Mouse (Mus musculus) adrenal gland (tissue): ENCODE measurements around the gene Drg1.

Source experiments
- intact Hi-C: fragments of 180-260 bp; cut with DNase I; formaldehyde crosslinking; loops from one replicate; pipeline ENCODE4 v1.15.1; 2025

Drg1 gene

GRCm38 (mm10) chr11:3290640-3291310 is 24.6 kb upstream of the Drg1 start:
- intact Hi-C loops = no loop called here

- intact Hi-C loops = no loop called here
Measured at GRCm38 (mm10) chr11:3289803-3290639, 23.8 kb upstream of the Drg1 start.

GRCm38 (mm10) chr11:3289302-3289802 is 23.1 kb upstream of the Drg1 start:
- intact Hi-C loops = no loop called here

GRCm38 (mm10) chr11:3288521-3289301 is 22.5 kb upstream of the Drg1 start, which contains the start of gene Patz1:
Gene Patz1 (plus strand): TSS chr11:3288874.
- intact Hi-C loops = no loop called here

GRCm38 (mm10) chr11:3287921-3288320 is 21.7 kb upstream of the Drg1 start:
- intact Hi-C loops = no loop called here

GRCm38 (mm10) chr11:3287131-3287530 is 20.9 kb upstream of the Drg1 start:
- intact Hi-C loops = no loop called here

GRCm38 (mm10) chr11:3285940-3286339 is 19.7 kb upstream of the Drg1 start:
- intact Hi-C loops = no loop called here

- intact Hi-C loops = no loop called here
Measured at GRCm38 (mm10) chr11:3283645-3284044, 17.4 kb upstream of the Drg1 start.

- intact Hi-C loops = no loop called here
Measured at GRCm38 (mm10) chr11:3282887-3283286, 16.7 kb upstream of the Drg1 start.

- intact Hi-C loops = no loop called here
Measured at GRCm38 (mm10) chr11:3279729-3280128, 13.5 kb upstream of the Drg1 start.

GRCm38 (mm10) chr11:3278351-3278750 is 12.1 kb upstream of the Drg1 start:
- intact Hi-C loops = no loop called here

- intact Hi-C loops = no loop called here
Measured at GRCm38 (mm10) chr11:3269241-3269640, 3.0 kb upstream of the Drg1 start.

GRCm38 (mm10) chr11:3267133-3267532 is 918 bp upstream of the Drg1 start:
- intact Hi-C loops = loop anchor here (2.0 kb wide), 1 partner anchor 66 kb away; no protein-coding TSS in a partner anchor

GRCm38 (mm10) chr11:3265291-3266078 is 730 bp downstream of the Drg1 start:
- intact Hi-C loops = loop anchor here (2.0 kb wide), 1 partner anchor 67 kb away; no protein-coding TSS in a partner anchor

GRCm38 (mm10) chr11:3259537-3259936 is 6.7 kb downstream of the Drg1 start:
- intact Hi-C loops = no loop called here

GRCm38 (mm10) chr11:3247387-3247786 is 18.8 kb downstream of the Drg1 start:
- intact Hi-C loops = no loop called here

- intact Hi-C loops = no loop called here
Measured at GRCm38 (mm10) chr11:3243771-3244170, 22.4 kb downstream of the Drg1 start.

- intact Hi-C loops = no loop called here
Measured at GRCm38 (mm10) chr11:3242395-3242794, 23.8 kb downstream of the Drg1 start.

GRCm38 (mm10) chr11:3235277-3235676 is 30.9 kb downstream of the Drg1 start:
- intact Hi-C loops = no loop called here

GRCm38 (mm10) chr11:3233704-3234103 is 32.5 kb downstream of the Drg1 start:
- intact Hi-C loops = no loop called here

GRCm38 (mm10) chr11:3232248-3232647 is 34.0 kb downstream of the Drg1 start:
- intact Hi-C loops = no loop called here
